Mouse (Mus musculus): Measurements from ENCODE around the gene Tm7sf3. TPM values are rescaled to one million over a fixed set of nuclear protein-coding genes. Genes with fewer than 3 reads are reported as not detected.

The Tm7sf3 gene
- polyA plus RNA-seq, 1 experiment from 2014 or later, result 40.5 TPM

DNA sequence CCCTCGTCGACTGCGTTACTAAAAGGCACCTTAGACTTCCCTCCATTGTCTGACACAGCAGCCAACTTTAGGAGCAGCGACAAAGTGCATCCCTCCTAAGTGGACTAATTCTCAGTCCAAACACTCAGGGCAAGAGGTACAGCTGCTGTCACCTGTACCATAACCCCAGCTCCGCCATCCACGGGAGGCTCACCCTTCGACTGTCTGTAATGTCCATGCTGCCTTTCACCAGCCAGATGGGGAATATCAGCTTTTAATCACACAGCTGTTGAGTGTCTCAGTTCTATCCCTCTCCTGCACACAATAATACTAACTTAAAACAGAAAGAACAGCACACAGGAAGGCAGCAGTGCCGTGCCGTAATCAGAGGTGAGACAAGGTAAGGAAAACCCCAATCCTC is 10.2 kb downstream of the Tm7sf3 start:
- Histone ChIP-seq H3K27ac (peak overlapping the region; percentile 95), H3K4me1 (peaks cover 59% of the 10 kb centered on the region), H3K27me3 (replicated peaks) (no peaks in the 10 kb centered on the region), H3K36me3 (peaks cover 6% of the 10 kb centered on the region; the same call in 1 of the 2 replicates), H3K9me3 (replicated peaks) (no peaks in the 10 kb centered on the region), H3K4me3 (peak overlapping the region; percentile 84), H3K9ac (peak overlapping the region; percentile 95), H3K4me2 (peak overlapping the region; percentile 82)
- no peak for ATAC-seq
- WGBS (ENCODE audit: insufficient replicate concordance), result 62% methylated on average over 9 of the region's 9 CpGs

DNA sequence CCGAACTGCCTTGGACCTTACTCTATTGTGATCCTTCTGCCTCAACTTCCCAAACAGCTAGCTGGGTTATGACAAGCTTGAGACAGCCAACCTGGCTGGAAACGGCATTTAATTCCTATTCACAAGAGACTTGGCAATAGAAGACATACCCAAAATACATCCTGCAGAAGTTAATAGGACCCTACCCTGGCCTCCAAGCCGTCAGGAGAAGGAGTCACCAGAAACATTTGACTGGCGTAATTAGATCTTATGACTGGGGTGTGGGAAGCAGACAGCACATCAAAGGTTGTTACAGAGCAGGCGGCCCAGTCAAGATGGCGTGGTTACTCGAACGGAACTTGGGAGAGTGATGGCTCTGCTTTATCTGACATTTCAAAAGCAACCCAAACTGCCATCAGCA is 10.8 kb downstream of the Tm7sf3 start:
- no peaks in the 10 kb centered on the region for H3K9me3 ChIP-seq (replicated peaks)
- peak overlapping the region; percentile 95 for H3K9ac ChIP-seq
- H3K4me3 ChIP-seq, result peak overlapping the region; percentile 84
- peak overlapping the region; percentile 82 for H3K4me2 ChIP-seq
- no peak for ATAC-seq
- WGBS (ENCODE audit: insufficient replicate concordance), result 36% methylated on average over 8 of the region's 8 CpGs
- no peaks in the 10 kb centered on the region for H3K27me3 ChIP-seq (replicated peaks)
- H3K36me3 ChIP-seq, result peaks cover 8% of the 10 kb centered on the region; the same call in 1 of the 2 replicates
- peak overlapping the region; percentile 95 for H3K27ac ChIP-seq
- H3K4me1 ChIP-seq, result peaks cover 64% of the 10 kb centered on the region

DNA sequence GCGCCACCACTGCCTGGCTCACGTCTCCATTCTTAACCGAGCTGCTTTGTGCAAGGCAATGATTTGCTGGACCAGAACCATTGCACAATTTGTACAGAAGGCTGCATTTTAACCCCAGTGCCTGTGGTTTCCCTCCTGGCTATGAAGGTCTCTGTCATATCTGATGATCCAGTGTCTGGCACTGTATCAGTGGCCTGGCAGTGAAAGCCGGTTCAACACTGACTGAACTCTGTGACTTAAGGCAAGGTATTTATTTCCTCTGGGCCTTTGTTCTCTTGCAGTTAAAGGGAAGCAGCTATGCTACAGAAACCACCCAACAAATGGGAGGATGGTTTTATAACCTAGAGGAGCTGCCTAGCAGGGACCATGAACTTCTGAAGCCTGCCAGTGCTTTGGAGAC is 11.7 kb downstream of the Tm7sf3 start:
- ATAC-seq, result peak; percentile 26; the same call in 1 of the 2 replicates
- no peaks in the 10 kb centered on the region for H3K27me3 ChIP-seq (replicated peaks)
- H3K4me3 ChIP-seq, result peak overlapping the region; percentile 84; the same call in 1 of the 2 replicates
- H3K4me2 ChIP-seq, result peak overlapping the region; percentile 82
- H3K9ac ChIP-seq, result peak overlapping the region; percentile 95
- H3K27ac ChIP-seq, result peak overlapping the region; percentile 95
- peaks cover 64% of the 10 kb centered on the region for H3K4me1 ChIP-seq
- WGBS (ENCODE audit: insufficient replicate concordance), result 44% methylated on average over 4 of the region's 4 CpGs
- no peaks in the 10 kb centered on the region for H3K9me3 ChIP-seq (replicated peaks)
- H3K36me3 ChIP-seq, result peaks cover 12% of the 10 kb centered on the region; the same call in 1 of the 2 replicates

DNA sequence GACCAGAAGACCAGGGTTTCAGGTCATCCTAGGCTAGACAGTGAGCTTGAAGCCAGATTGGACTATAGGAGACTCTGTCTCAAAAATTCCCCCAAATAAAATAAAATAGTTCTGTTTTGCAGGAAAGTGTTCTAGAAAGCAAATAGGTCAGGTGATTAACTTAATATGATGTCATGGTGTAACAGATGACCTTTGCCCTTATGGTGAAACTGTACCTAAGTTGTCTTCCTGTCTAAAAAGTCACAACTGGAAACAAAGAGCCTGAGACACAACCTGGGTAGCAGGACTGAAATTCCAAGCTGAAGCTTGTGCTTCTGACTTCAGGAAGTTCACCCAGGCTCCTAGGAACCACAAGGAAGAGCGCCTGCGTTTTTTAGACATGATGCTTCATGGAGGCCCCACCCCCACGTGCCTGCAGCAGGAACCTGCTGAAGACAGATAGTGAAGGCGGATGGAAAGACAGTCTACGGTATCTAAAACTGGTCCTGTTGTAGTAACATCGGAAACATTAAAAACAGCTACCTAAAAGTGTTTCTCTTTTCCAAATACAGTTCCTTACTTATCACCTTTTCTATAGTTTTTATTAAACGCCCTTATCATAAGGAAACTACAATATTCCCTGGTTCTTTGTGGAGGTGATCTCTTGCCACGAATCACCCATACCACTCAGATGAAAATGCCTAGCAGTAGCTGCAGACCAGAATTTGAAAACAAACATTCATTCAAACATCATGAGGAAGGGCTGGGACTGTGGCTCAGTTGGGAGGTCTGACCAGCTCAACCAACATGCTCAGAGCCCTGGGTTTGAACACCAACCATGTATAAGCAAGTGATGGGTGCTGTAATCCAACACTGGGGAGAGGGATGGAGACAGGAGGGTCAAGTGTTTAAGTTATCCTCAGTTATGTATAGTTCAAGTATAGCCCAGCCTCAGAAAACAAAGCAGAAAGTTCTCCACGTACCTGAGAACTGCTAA is 12.6 kb downstream of the Tm7sf3 start:
- Histone ChIP-seq H3K4me2 (peak overlapping the region; percentile 82), H3K4me3 (peak overlapping the region; percentile 32), H3K27me3 (replicated peaks) (no peaks in the 10 kb centered on the region), H3K27ac (peak overlapping the region; percentile 95), H3K9ac (peak overlapping the region; percentile 95), H3K36me3 (peaks cover 15% of the 10 kb centered on the region), H3K9me3 (replicated peaks) (no peaks in the 10 kb centered on the region), H3K4me1 (peaks cover 63% of the 10 kb centered on the region)
- WGBS (ENCODE audit: insufficient replicate concordance), result 24% methylated on average over 9 of the region's 9 CpGs
- ATAC-seq, result peak; percentile 86

DNA sequence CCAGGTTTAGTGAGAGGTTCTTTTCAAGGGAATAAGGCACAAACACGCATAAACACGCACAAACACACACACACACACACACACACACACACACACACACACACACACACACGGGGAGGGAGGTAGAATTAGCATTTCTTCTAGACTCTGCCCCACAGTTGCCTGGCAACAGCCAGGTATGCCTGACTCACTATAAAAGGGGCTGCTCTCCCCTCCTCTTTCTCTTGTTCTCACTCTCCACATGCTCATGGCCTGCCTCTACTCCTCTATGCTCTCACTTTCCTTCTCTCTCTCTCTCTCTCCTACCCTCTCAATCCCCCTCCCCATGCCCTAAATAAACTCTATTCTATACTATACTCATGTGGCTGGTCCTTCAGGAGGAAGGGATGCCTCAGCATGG is 14.5 kb downstream of the Tm7sf3 start:
- Histone ChIP-seq H3K9me3 (replicated peaks) (no peaks in the 10 kb centered on the region), H3K4me1 (peaks cover 50% of the 10 kb centered on the region), H3K36me3 (peaks cover 34% of the 10 kb centered on the region), H3K27ac (peak overlapping the region; percentile 38), H3K4me2 (no peak overlapping the region), H3K4me3 (no peak overlapping the region), H3K9ac (peak overlapping the region; percentile 45; the same call in 1 of the 2 replicates), H3K27me3 (replicated peaks) (no peaks in the 10 kb centered on the region)
- no peak for ATAC-seq
- WGBS (ENCODE audit: insufficient replicate concordance), result 77% methylated on average over 3 of the region's 3 CpGs

DNA sequence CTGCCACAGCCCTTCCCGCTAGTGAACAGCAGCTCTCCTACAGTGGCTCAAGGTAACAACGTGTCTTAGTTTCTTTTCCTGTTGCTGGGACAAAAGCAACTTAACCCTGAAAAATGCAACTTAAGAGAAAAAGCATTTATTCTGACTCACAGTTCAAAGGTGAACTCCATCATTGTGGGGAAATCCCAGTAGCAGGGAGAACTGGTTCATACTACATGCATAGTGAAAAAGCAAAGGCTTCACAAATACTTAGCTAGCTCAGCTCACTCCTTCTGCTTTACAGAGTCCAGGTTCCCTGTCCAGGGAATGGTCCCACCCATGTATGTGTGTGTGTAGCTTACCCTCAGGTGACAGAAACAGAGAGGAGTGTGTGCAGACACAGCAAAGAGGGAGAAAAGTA is 26.0 kb downstream of the Tm7sf3 start:
- H3K36me3 ChIP-seq, result peaks cover 99% of the 10 kb centered on the region
- 84% methylated on average over 2 of the region's 2 CpGs for WGBS (ENCODE audit: insufficient replicate concordance)
- H3K27ac ChIP-seq, result peak overlapping the region; percentile 25; the same call in 1 of the 2 replicates
- no peak overlapping the region for H3K4me2 ChIP-seq
- H3K27me3 ChIP-seq (replicated peaks), result no peaks in the 10 kb centered on the region
- peaks cover 39% of the 10 kb centered on the region for H3K4me1 ChIP-seq
- no peaks in the 10 kb centered on the region for H3K9me3 ChIP-seq (replicated peaks)
- no peak overlapping the region for H3K4me3 ChIP-seq
- no peak for ATAC-seq
- H3K9ac ChIP-seq, result no peak overlapping the region

DNA sequence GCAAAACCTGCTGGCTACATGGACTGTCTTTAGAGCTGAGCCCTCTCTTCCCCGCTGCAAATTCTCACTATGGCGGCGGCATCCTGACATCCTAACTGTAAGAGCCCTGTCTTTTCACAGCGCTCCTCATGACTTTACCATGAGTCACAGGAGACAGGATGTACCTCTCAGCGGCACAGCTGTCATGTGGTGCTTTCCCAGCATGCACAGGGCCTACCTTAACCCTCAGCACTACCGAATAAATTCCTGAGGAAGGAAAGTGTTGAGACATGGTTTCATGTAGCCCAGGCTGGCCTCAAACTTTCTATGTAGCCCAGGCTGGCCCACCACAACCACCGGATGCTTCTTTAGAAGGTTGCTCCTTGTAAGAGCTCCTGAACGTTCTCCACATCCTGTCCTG is 26.7 kb downstream of the Tm7sf3 start:
- H3K9me3 ChIP-seq (replicated peaks), result no peaks in the 10 kb centered on the region
- H3K4me1 ChIP-seq, result peaks cover 42% of the 10 kb centered on the region
- H3K9ac ChIP-seq, result no peak overlapping the region
- H3K27me3 ChIP-seq (replicated peaks), result no peaks in the 10 kb centered on the region
- H3K27ac ChIP-seq, result peak overlapping the region; percentile 98
- no peak overlapping the region for H3K4me3 ChIP-seq
- ATAC-seq, result no peak
- 85% methylated on average over 8 of the region's 8 CpGs for WGBS (ENCODE audit: insufficient replicate concordance)
- H3K36me3 ChIP-seq, result peaks cover 91% of the 10 kb centered on the region
- no peak overlapping the region for H3K4me2 ChIP-seq

DNA sequence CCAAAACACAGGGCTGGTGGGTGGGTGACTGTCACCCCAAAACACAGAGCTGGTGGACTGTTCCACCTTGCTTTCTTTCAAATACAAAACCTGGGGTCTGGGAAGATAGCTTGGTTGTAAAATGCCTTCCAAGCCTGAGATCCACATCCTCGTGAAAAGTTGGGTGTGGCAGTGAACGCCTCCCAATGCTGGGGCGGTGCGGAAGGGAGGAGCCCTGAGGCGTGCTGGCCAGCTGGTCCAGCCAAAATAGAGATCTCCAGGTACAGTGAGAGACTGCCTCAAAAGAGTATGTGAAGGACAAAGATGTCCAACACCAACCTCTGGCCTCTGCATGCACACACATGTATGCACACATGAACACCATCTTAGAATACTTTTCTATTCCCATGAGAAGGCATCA is 28.1 kb downstream of the Tm7sf3 start:
- ATAC-seq, result peak; percentile 73
- Histone ChIP-seq H3K4me1 (peaks cover 56% of the 10 kb centered on the region), H3K27me3 (replicated peaks) (no peaks in the 10 kb centered on the region), H3K27ac (peak overlapping the region; percentile 98), H3K36me3 (peaks cover 90% of the 10 kb centered on the region), H3K9me3 (replicated peaks) (no peaks in the 10 kb centered on the region), H3K9ac (peak overlapping the region; percentile 35), H3K4me2 (peak overlapping the region; percentile 52), H3K4me3 (no peak overlapping the region)
- 57% methylated on average over 5 of the region's 5 CpGs for WGBS (ENCODE audit: insufficient replicate concordance)

DNA sequence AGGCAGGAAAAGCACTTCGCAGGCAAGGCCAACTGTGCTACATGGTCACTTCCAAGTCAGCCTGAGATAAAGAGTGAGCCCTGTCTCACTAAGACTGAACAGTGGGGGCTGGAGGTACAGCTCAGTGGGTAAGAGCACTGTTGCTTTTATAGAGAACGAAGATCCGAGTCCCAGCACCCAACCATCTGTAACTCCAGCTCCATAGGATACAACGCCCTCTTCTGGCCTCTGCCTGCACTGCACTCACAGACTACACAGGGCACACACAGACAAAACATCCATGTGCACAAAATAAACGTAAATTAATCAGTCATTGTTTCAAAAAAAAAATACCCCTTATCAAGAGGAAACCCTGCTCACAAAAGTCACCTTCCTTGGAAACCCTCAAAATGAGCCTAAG is 28.7 kb downstream of the Tm7sf3 start:
- WGBS (ENCODE audit: insufficient replicate concordance), result 81% methylated on average over 5 of the region's 5 CpGs
- H3K9me3 ChIP-seq (replicated peaks), result no peaks in the 10 kb centered on the region
- no peak for ATAC-seq
- H3K36me3 ChIP-seq, result peaks cover 91% of the 10 kb centered on the region
- peak overlapping the region; percentile 98 for H3K27ac ChIP-seq
- peaks cover 58% of the 10 kb centered on the region for H3K4me1 ChIP-seq
- H3K4me3 ChIP-seq, result no peak overlapping the region
- H3K4me2 ChIP-seq, result 0 out of 2 replicates have a peak overlapping the region, but pooled peaks have one; percentile 52
- H3K27me3 ChIP-seq (replicated peaks), result no peaks in the 10 kb centered on the region
- H3K9ac ChIP-seq, result no peak overlapping the region; the same call in 1 of the 2 replicates

DNA sequence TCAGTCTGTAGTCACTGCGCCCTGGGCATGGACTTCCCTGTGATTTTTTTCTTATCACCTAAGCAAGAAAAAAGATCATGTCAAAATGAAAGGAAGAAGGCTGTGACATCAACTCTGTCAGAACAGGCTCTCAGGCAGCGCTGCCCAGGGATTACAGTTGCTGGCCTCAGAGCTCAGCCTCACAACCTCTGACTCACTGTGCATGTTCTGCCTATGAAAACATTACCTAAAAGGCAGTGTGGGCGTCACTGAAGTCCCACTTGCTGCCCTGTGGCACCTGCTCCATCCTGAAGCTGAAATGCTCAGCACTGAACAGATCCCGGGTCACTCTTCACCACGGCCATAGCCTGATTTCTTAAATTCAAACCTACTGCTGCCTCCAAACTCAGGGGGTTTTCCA is 29.9 kb downstream of the Tm7sf3 start:
- peak overlapping the region; percentile 71; the same call in 1 of the 2 replicates for H3K9ac ChIP-seq
- H3K4me3 ChIP-seq, result no peak overlapping the region
- ATAC-seq, result no peak
- peak overlapping the region; percentile 66; the same call in 1 of the 2 replicates for H3K4me2 ChIP-seq
- peak overlapping the region; percentile 98 for H3K27ac ChIP-seq
- 91% methylated on average over 5 of the region's 5 CpGs for WGBS (ENCODE audit: insufficient replicate concordance)
- H3K4me1 ChIP-seq, result peaks cover 58% of the 10 kb centered on the region
- H3K27me3 ChIP-seq (replicated peaks), result no peaks in the 10 kb centered on the region
- no peaks in the 10 kb centered on the region for H3K9me3 ChIP-seq (replicated peaks)
- H3K36me3 ChIP-seq, result peaks cover 91% of the 10 kb centered on the region

DNA sequence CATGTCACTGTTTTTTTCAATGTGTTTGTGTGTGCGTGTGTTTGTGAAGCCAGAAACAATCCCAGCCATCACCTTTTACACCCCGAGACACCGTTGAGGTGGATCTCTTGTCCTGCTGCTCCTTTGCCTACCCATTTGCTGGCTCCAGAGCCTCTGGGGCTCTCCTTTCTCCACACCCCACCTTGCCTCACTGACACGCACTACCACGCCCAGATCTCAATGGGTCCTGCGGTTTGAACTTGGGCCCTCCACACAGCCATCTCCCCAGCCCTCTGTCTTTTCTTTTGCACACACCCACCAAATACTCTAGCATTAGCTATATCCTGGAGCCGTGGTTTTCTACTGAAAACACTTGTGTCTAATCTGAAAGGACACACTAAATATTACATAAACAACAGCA is 30.7 kb downstream of the Tm7sf3 start:
- peaks cover 58% of the 10 kb centered on the region for H3K4me1 ChIP-seq
- 56% methylated on average over 7 of the region's 7 CpGs for WGBS (ENCODE audit: insufficient replicate concordance)
- peaks cover 91% of the 10 kb centered on the region for H3K36me3 ChIP-seq
- H3K27me3 ChIP-seq (replicated peaks), result no peaks in the 10 kb centered on the region
- no peaks in the 10 kb centered on the region for H3K9me3 ChIP-seq (replicated peaks)
- 0 out of 2 replicates have a peak overlapping the region, but pooled peaks have one; percentile 9 for H3K4me3 ChIP-seq
- H3K9ac ChIP-seq, result peak overlapping the region; percentile 71
- peak; percentile 85 for ATAC-seq
- H3K4me2 ChIP-seq, result peak overlapping the region; percentile 66
- peak overlapping the region; percentile 98 for H3K27ac ChIP-seq

DNA sequence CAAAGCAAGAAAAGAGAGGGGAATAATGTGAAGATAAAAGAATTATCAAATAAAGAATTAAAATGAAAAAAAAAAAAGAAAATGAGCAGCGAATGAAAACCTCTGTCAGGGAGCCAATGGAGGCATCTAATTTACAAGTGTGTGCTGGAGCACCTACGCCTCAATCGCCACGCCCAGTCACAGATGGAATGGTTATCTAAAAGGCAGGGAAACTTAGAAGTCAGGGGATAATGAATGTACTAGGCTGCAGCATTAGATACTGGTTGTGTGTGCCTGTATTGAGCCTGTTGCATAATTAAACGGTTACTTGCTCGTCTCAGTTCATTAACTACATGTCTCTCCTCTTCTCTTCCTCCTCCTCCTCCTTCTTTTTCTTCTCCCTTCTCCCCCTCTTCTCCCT is 31.2 kb downstream of the Tm7sf3 start:
- H3K9ac ChIP-seq, result peak overlapping the region; percentile 71
- no peaks in the 10 kb centered on the region for H3K9me3 ChIP-seq (replicated peaks)
- WGBS (ENCODE audit: insufficient replicate concordance), result 43% methylated on average over 6 of the region's 6 CpGs
- 0 out of 2 replicates have a peak overlapping the region, but pooled peaks have one; percentile 9 for H3K4me3 ChIP-seq
- ATAC-seq, result peak; percentile 91
- H3K4me1 ChIP-seq, result peaks cover 58% of the 10 kb centered on the region
- H3K27ac ChIP-seq, result peak overlapping the region; percentile 98
- peaks cover 91% of the 10 kb centered on the region for H3K36me3 ChIP-seq
- H3K4me2 ChIP-seq, result peak overlapping the region; percentile 66
- H3K27me3 ChIP-seq (replicated peaks), result no peaks in the 10 kb centered on the region

Measured in liver, embryonic 12.5 days (tissue).